Mouse (Mus musculus) gastrocnemius, postnatal 4 days (tissue): ENCODE measurements around the gene Paxx. TPM values are rescaled to one million over a fixed set of nuclear protein-coding genes. Genes with fewer than 3 reads are reported as not detected.

Experiments used
- DNase-seq, 2 experiments: peaks; one replicate each; pipeline ENCODE4 v3.0.0; 2021 to 2022; ENCODE audit warnings: low spot score in 2 of 2, mixed read lengths in 2 of 2
- total RNA-seq, 2 experiments: library from RNA; stranded (reverse); gene quantifications; 2 replicates each; pipeline ENCODE4 v1.2.3; 2021

Gene Paxx
- total RNA-seq, 2 experiments from 2014 or later = 40.0 to 45.9 TPM

- no peak for DNase-seq
Observed at GRCm38 (mm10) chr2:25452951-25453350, 7.9 kb downstream of the Paxx start.

GRCm38 (mm10) chr2:25450853-25451647, 9.8 kb downstream of the Paxx start:
- no peak for DNase-seq

GRCm38 (mm10) chr2:25442682-25443081, 18.2 kb downstream of the Paxx start:
- DNase-seq = no peak

- no peak for DNase-seq
Observed at GRCm38 (mm10) chr2:25441067-25441466, 19.8 kb downstream of the Paxx start.

- DNase-seq = no peak
Observed at GRCm38 (mm10) chr2:25436286-25436820, 24.5 kb downstream of the Paxx start.

GRCm38 (mm10) chr2:25434292-25434691, 26.6 kb downstream of the Paxx start:
- peak in 1 of 2 experiments; percentile 16 for DNase-seq

GRCm38 (mm10) chr2:25433101-25433500, 27.8 kb downstream of the Paxx start:
- DNase-seq = no peak

- DNase-seq = no peak
Observed at GRCm38 (mm10) chr2:25432326-25433098, 28.4 kb downstream of the Paxx start.

- no peak for DNase-seq
Observed at GRCm38 (mm10) chr2:25431308-25431855, 29.5 kb downstream of the Paxx start.

GRCm38 (mm10) chr2:25430395-25431233, 30.3 kb downstream of the Paxx start:
- DNase-seq = peak in 1 of 2 experiments; percentile 16

GRCm38 (mm10) chr2:25429435-25430180, 31.3 kb downstream of the Paxx start:
- peak in 1 of 2 experiments; percentile 11 for DNase-seq

- peak; percentile 92 to 94 for DNase-seq
Observed at GRCm38 (mm10) chr2:25428442-25429236, 32.3 kb downstream of the Paxx start, which contains the start of gene Abca2. Gene Abca2 (plus strand): TSS chr2:25428703.

- DNase-seq = no peak
Observed at GRCm38 (mm10) chr2:25427256-25427655, 33.6 kb downstream of the Paxx start.

- peak in 1 of 2 experiments; percentile 72 for DNase-seq
Observed at GRCm38 (mm10) chr2:25426721-25427191, 34.1 kb downstream of the Paxx start.

GRCm38 (mm10) chr2:25425481-25425880, 35.4 kb downstream of the Paxx start:
- no peak for DNase-seq

- no peak for DNase-seq
Observed at GRCm38 (mm10) chr2:25423626-25424025, 37.3 kb downstream of the Paxx start.

GRCm38 (mm10) chr2:25422587-25423410, 38.1 kb downstream of the Paxx start, which contains the start of gene Fut7:
Gene Fut7 (plus strand): TSS chr2:25423267.
- DNase-seq = no peak

GRCm38 (mm10) chr2:25421896-25422295, 39.0 kb downstream of the Paxx start:
- DNase-seq = no peak
